Mouse (Mus musculus) embryonic facial prominence, embryonic 14.5 days (tissue): ENCODE data around the gene 2310039H08Rik. TPM values are rescaled to one million over a fixed set of nuclear protein-coding genes. Genes with fewer than 3 reads are reported as not detected.

Experiments
- ATAC-seq: fragments of 200-750 bp; cut with Nextera tagmentation; 2 replicates; pipeline ENCODE4 v1.8.0; 2017; ENCODE audit warnings: low read depth, moderate number of reproducible peaks, moderate TSS enrichment
- DNase-seq: peaks from one replicate; pipeline ENCODE4 v3.0.0-alpha.2; 2015; ENCODE audit warnings: low spot score
- H3K27ac ChIP-seq: fragments of 300-500 bp; sonication (generic); replicated peaks from 2 replicates; pipeline ENCODE4 v1.5.1; 2014; ENCODE audit warnings: low read depth, mild to moderate bottlenecking, low read length, moderate library complexity
- H3K27me3 ChIP-seq: fragments of 300-500 bp; sonication (generic); replicated peaks from 2 replicates; pipeline ENCODE4 v1.6.1; 2014; ENCODE audit warnings: low read length; ENCODE audit not compliant: control insufficient read depth, insufficient read depth
- H3K36me3 ChIP-seq: fragments of 300-500 bp; sonication (generic); 2 replicates; pipeline ENCODE4 v1.6.1; 2014; ENCODE audit warnings: low read length, mixed read lengths; ENCODE audit not compliant: control insufficient read depth, insufficient read depth
- H3K4me1 ChIP-seq: fragments of 300-500 bp; sonication (generic); 2 replicates; pipeline ENCODE4 v1.6.1; 2014; ENCODE audit warnings: antibody characterized with exemption, low read length; ENCODE audit not compliant: control insufficient read depth, insufficient read depth
- H3K4me2 ChIP-seq: fragments of 300-500 bp; sonication (generic); 2 replicates; pipeline ENCODE4 v1.6.1; 2014; ENCODE audit warnings: low read depth, mild to moderate bottlenecking, low read length, moderate library complexity, mixed read lengths
- H3K4me3 ChIP-seq: fragments of 300-500 bp; sonication (generic); 2 replicates; pipeline ENCODE4 v1.5.1; 2014; ENCODE audit warnings: low read depth, mild to moderate bottlenecking, low read length
- H3K9ac ChIP-seq: fragments of 300-500 bp; sonication (generic); 2 replicates; pipeline ENCODE4 v1.6.1; 2014; ENCODE audit warnings: low read depth, mild to moderate bottlenecking, low read length, moderate library complexity, mixed read lengths
- H3K9me3 ChIP-seq: fragments of 300-500 bp; sonication (generic); 2 replicates; pipeline ENCODE4 v1.6.1; 2016; ENCODE audit warnings: low read length; ENCODE audit not compliant: control insufficient read depth
- WGBS: fragments of 180-500 bp; shearing (Covaris S2); extraction: QIAGEN DNeasy Blood & Tissue Kit; methylation state at CpG from one replicate; pipeline ENCODE4 v1.1.7; 2014; 5-methylcytosine and 5-hydroxymethylcytosine counted together
- polyA plus RNA-seq: library from polyadenylated mRNA; unstranded; fragments of >200 nt; fragmentation: Nextera tagmentation; extraction: Ambion mirVana; gene quantifications from 2 replicates; pipeline ENCODE4 v1.2.1, GENCODE M21; 2014

The 2310039H08Rik gene
- polyA plus RNA-seq, 1 experiment from 2014 or later, result 86.2 TPM

DNA sequence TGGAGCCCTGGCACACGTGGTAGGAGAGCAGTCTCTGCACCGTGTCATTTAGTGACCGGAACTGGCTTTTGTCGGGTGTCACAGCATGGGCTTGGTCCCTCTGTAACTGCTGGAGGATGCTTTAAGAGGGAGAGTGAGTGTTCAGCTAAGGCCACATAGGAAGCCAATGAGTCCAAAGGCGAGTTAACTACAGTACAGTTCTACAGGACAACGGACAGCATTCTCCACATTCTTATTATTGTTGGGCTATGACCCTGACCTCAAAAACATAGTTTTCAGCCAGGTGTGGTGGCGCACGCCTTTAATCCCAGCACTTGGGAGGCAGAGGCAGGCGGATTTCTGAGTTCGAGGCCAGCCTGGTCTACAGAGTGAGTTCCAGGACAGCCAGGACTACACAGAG lies 35.9 kb downstream of the 2310039H08Rik start:
- Histone ChIP-seq H3K9me3 (no peaks in the 10 kb centered on the region), H3K4me3 (no peak overlapping the region), H3K27ac (no peak overlapping the region), H3K4me2 (no peak overlapping the region), H3K4me1 (no peaks in the 10 kb centered on the region), H3K27me3 (no peaks in the 10 kb centered on the region), H3K36me3 (peaks cover 62% of the 10 kb centered on the region), H3K9ac (no peak overlapping the region)
- WGBS, result 90% methylated on average over 10 of the region's 10 CpGs
- ATAC-seq (no peak), DNase-seq (no peak)

DNA sequence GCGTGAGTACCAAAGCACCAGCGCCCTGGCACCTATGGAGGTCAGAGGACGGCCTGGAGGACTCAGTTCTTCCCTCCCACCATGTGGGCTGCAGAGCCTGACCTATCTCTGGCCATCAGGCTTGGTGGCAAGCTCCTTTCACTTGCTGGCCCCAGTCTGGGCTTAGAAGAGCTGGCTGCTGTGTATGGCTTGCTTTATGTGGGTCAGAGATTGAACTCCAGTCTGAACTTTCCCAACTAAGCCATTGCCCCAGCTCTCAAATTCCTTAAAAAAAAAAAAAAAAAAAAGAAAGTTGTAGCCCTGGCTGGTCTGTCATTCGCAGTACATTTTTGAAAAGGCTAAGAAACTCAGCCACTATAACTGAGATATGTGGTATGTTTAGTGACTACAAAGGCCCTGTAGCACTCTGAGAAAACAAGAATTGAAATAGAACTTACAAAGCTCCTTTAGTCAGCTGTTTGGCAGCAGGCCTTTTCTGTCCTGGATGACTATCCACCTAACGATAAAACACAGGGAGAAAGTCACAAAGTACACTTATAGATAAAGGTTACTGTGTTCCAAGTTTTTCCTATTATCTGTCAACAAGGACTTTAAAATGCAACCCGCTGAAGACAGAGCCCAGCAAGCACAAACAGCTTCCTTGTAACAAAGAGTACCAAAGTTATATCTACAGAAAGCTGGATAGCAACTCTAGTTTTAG lies 36.8 kb downstream of the 2310039H08Rik start:
- H3K27ac ChIP-seq, result no peak overlapping the region
- no peaks in the 10 kb centered on the region for H3K9me3 ChIP-seq
- H3K9ac ChIP-seq, result no peak overlapping the region
- H3K4me2 ChIP-seq, result no peak overlapping the region
- H3K27me3 ChIP-seq, result no peaks in the 10 kb centered on the region
- no peak overlapping the region for H3K4me3 ChIP-seq
- peaks cover 71% of the 10 kb centered on the region for H3K36me3 ChIP-seq
- no peaks in the 10 kb centered on the region for H3K4me1 ChIP-seq
- 89% methylated on average over 6 of the region's 6 CpGs for WGBS
- ATAC-seq, result no peak
- DNase-seq, result no peak

DNA sequence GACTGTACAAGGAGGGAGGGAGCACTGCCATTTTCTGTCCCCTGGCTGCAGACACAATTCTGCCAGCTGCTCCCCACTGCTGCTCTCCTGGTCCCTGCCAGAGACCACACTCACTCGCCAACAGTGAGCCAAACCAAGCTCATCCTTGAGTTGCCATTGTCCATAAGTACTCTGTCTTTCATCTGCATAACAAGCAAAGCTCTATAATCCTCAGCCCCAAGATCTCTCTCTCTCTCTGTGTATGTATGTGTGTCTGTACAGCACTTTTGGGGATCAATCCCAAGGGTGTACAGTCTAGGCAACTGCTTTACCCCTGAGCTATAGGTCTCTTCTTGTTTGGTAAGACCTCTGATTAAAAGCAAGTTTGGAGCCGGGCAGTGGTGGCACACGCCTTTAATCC lies 38.2 kb downstream of the 2310039H08Rik start:
- ATAC-seq, result no peak
- Histone ChIP-seq H3K9ac (no peak overlapping the region), H3K27ac (no peak overlapping the region), H3K4me3 (no peak overlapping the region), H3K9me3 (no peaks in the 10 kb centered on the region), H3K36me3 (peaks cover 65% of the 10 kb centered on the region), H3K4me1 (no peaks in the 10 kb centered on the region), H3K27me3 (no peaks in the 10 kb centered on the region), H3K4me2 (no peak overlapping the region)
- no peak for DNase-seq
- 83% methylated on average over 3 of the region's 3 CpGs for WGBS

DNA sequence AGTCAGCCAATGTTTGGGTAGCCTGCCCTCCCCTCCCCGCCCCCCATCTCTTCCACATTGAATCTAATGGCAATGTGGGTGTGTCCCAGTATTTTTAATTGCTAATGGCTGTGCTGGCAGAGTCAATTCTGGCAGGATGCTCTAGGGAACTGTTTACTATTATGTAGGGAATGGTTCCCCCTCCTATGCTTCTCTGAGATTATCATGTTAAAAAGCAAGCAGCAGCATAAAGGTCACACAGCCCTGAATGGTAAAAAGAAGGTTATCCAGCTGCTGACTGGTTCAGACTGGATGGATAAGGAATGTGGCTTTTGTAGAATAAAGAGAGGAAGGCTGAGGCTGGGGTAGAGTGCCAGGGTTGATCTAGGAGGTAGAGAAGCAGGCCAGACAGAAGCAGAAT lies 40.0 kb downstream of the 2310039H08Rik start:
- DNase-seq (no peak), ATAC-seq (no peak)
- Histone ChIP-seq H3K4me2 (no peak overlapping the region), H3K9me3 (no peaks in the 10 kb centered on the region), H3K36me3 (peaks cover 57% of the 10 kb centered on the region), H3K4me1 (no peaks in the 10 kb centered on the region), H3K27me3 (no peaks in the 10 kb centered on the region), H3K9ac (no peak overlapping the region), H3K4me3 (no peak overlapping the region), H3K27ac (no peak overlapping the region)
- 95% methylated on average over 1 of the region's 1 CpGs for WGBS

DNA sequence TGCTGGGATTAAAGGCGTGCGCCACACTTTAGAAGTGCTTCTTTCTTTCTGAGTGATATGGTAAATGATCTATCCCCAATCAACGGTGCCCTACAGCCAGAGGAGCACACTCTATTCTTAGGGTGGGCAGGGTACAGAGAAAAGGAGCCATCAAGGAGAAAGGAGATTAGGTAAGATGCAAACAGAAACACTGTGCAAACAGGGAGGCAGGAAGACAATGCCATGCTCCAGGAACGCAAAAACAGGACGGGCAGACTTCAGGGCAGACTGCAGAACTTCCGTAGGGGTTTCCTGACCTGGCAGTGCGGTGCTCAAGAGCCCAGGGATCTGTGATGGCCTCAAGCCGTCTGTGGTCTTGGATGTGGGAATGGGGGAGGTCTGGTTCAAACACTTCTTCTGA lies 41.2 kb downstream of the 2310039H08Rik start:
- DNase-seq (no peak), ATAC-seq (no peak)
- H3K9ac ChIP-seq, result no peak overlapping the region
- no peaks in the 10 kb centered on the region for H3K27me3 ChIP-seq
- 85% methylated on average over 8 of the region's 8 CpGs for WGBS
- H3K27ac ChIP-seq, result no peak overlapping the region
- H3K9me3 ChIP-seq, result no peaks in the 10 kb centered on the region
- no peak overlapping the region for H3K4me2 ChIP-seq
- H3K4me1 ChIP-seq, result no peaks in the 10 kb centered on the region
- peaks cover 52% of the 10 kb centered on the region for H3K36me3 ChIP-seq
- no peak overlapping the region for H3K4me3 ChIP-seq

DNA sequence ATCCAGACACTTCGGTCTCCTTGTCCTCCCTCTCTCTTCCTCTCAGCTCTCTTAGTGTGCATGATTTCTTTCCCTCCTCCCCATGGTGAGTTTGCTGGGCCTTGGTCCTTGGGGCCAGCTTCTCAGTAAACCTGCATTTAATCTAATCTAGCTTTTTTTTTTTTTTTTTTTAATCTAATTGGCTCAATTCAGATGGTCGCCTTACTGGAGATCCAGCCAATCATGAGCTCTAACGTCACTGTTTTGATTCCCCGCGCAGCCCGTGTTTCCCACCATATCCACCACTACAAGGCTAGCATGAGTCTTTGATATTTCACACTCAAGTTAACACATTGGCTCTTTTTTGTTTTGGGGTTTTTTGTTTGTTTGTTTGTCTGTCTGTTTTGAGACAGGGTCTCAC lies 42.1 kb downstream of the 2310039H08Rik start:
- no peak overlapping the region for H3K4me2 ChIP-seq
- WGBS, result 89% methylated on average over 6 of the region's 6 CpGs
- peaks cover 52% of the 10 kb centered on the region for H3K36me3 ChIP-seq
- H3K9me3 ChIP-seq, result no peaks in the 10 kb centered on the region
- DNase-seq, result no peak
- H3K4me3 ChIP-seq, result no peak overlapping the region
- no peak overlapping the region for H3K9ac ChIP-seq
- no peak for ATAC-seq
- no peaks in the 10 kb centered on the region for H3K27me3 ChIP-seq
- no peak overlapping the region for H3K27ac ChIP-seq
- no peaks in the 10 kb centered on the region for H3K4me1 ChIP-seq

DNA sequence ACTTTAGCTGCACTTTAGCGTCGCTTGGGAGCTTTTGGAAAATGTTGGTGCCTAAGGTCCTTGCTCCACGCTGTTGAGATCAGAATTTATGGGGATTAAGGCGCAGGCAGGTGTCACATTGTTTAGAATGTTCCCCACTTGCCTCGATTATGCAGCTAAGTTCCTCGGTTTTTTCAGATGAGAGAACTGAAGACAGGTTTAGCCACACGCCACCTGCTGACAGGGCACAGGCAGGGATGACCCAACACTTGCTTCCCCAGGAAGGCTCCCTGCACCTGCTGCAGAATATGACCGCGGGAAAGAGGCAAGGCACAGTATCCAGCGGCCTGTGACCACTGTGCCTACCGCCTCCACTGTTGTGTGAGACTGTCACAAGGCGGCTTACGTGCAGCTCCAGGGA lies 43.9 kb downstream of the 2310039H08Rik start:
- peaks cover 57% of the 10 kb centered on the region for H3K36me3 ChIP-seq
- no peak for ATAC-seq

DNA sequence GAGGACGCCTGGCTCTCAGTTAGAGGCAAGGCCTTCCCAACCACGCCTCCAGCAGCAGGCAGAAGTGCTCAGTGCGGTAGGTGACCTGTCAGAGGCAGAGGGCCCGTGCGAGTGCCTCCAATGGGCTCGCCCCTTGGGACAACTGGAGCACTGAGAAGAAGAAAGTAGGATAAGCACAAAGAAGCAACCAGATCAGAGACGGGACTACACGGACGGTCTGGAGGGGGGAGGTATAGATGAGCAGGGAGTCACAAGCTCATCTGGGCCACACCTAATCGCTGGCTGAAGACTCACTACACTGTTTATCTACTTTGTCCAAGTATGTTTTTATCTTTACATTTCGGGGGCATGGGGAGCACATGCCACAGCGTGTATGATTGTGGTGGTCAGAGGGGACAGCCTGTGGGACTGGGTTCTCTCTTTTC lies 45.3 kb downstream of the 2310039H08Rik start:
- no peak overlapping the region for H3K4me3 ChIP-seq
- peaks cover 55% of the 10 kb centered on the region for H3K36me3 ChIP-seq
- no peaks in the 10 kb centered on the region for H3K27me3 ChIP-seq
- H3K9ac ChIP-seq, result no peak overlapping the region
- no peak overlapping the region for H3K27ac ChIP-seq
- ATAC-seq (no peak), DNase-seq (no peak)
- H3K4me2 ChIP-seq, result no peak overlapping the region
- WGBS, result 82% methylated on average over 12 of the region's 12 CpGs
- no peaks in the 10 kb centered on the region for H3K9me3 ChIP-seq
- H3K4me1 ChIP-seq, result no peaks in the 10 kb centered on the region

More for the DNA sequence above, 43.9 kb downstream of the 2310039H08Rik start:
- WGBS, result 76% methylated on average over 13 of the region's 13 CpGs
- H3K9me3 ChIP-seq, result no peaks in the 10 kb centered on the region
- no peaks in the 10 kb centered on the region for H3K4me1 ChIP-seq
- H3K27ac ChIP-seq, result no peak overlapping the region
- no peak for DNase-seq
- H3K4me3 ChIP-seq, result no peak overlapping the region
- no peak overlapping the region for H3K4me2 ChIP-seq
- H3K27me3 ChIP-seq, result no peaks in the 10 kb centered on the region
- no peak overlapping the region for H3K9ac ChIP-seq

DNA sequence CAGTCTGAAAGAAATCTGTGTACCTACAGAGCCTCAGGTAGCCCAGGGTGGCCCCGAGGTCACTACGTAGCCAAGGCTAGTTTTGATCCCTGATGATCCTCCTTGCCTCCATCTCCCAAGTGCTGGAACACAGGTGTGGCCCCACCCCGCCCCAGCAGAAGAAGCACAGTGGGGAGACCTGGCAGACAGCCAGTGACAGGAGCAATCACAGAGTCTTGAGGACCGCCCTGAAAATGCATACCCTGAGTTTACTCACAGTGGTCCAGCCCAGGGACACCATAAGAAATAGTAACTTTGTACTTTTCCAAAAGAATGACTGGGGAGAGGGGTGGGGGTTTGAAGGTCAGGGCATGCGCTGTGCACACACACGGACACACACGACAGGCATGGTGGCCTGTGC lies 48.2 kb downstream of the 2310039H08Rik start:
- no peaks in the 10 kb centered on the region for H3K4me1 ChIP-seq
- H3K27ac ChIP-seq, result no peak overlapping the region
- H3K27me3 ChIP-seq, result no peaks in the 10 kb centered on the region
- H3K4me2 ChIP-seq, result no peak overlapping the region
- 95% methylated on average over 7 of the region's 7 CpGs for WGBS
- no peak for ATAC-seq
- H3K9ac ChIP-seq, result no peak overlapping the region
- H3K9me3 ChIP-seq, result no peaks in the 10 kb centered on the region
- H3K4me3 ChIP-seq, result no peak overlapping the region
- no peak for DNase-seq
- H3K36me3 ChIP-seq, result peaks cover 70% of the 10 kb centered on the region
